Mouse (Mus musculus): Measurements from ENCODE around the gene Foxd2.

DNA sequence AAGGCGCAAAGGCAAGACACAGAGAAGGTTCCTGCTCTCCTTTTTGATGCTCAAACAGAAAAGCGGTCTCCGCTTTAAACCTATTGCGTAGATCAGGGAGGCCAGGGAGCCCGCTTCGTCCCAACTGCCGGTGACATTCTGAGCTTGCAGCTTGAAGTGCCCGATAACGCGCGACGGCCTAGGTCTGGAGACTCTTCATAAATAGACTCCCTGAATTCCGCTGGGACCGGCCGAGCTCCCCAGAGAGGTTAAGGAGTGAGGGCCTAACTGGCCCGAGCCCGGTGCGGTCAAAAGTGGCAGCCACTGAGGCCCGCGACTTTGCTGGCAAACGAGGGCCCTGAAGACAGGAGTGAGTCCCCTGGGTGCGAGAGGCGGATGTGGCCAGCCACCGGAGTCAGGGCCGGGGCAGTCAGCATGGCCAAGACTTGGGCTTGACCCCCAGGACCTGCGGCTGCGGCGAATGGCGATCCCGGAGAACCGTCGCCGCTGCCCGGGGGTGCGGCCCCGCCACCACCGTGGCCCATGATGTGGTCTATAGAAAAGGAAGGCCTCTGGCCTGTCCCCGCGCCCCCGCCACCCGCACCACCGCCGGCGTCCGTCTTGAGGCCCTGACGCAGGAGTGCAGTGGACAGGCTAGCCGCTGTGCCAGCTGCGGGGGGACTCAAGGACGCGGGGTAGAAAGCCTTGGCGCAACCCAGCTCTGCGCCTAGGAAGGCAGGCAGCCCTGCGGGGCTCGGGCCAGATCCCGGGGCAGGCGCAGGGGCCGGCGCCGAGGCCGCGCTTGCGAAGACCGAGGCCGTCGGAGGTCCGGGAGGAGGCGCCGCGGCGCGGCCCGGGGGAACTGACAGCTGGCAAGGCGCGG is 1.4 kb downstream of the Foxd2 start:
- TF ChIP-seq CTCF (IDR thresholded peaks at IDR 0.05; ENCODE audit: control insufficient read depth, insufficient read depth, low read length) = no peak
- no peak for TF ChIP-seq POLR2A (IDR thresholded peaks at IDR 0.05; ENCODE audit: borderline replicate concordance, control insufficient read depth, low read depth, low read length)

Data from bone marrow, adult 2 months (tissue).